Mouse (Mus musculus): ENCODE measurements around the gene Ntf5. TPM values are rescaled to one million over a fixed set of nuclear protein-coding genes. Genes with fewer than 3 reads are reported as not detected.

Ntf5 gene
- 0.41 TPM for polyA plus RNA-seq (2017; shearing (Covaris generic))

DNA sequence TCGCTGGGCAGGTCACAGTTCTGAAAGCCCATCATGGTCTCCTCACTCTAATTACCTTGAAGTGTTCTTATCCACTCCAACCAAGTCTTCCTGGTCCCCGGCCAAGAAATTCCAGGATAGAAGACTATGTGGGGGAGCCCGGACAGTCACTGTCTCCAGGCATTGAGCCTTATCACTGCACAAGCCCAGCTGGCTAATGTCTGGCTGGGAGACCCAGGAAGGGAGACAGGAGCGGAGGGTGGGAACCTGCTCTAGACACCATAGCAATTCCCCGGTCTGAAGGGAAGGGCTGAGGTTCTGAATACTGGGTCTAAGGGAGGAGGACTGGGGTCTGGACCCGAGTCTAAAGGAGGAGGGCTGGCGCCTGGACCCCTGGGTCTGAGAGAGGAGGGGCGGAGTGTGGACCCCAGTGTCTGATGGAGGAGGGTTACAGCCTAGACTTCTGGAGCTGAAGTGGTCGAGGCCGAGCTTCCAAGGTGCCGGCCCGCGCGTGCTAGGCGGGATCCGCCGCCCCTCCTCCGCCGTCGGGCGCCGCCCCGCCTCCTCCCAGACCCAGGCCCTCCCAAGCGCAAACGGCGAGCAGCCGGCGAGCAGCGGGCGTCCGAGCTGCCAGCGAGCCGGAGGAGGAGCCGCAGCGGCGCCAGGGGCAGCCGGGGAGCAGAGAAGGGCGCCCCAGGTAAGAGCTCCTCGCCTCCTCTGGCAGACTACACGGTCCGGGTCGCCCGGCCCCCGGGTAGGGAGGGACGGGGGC, at the start of gene Ntf5:
Gene Ntf5, plus strand, starts transcription at position 583 of the 751 bp plus-strand sequence.

DNA sequence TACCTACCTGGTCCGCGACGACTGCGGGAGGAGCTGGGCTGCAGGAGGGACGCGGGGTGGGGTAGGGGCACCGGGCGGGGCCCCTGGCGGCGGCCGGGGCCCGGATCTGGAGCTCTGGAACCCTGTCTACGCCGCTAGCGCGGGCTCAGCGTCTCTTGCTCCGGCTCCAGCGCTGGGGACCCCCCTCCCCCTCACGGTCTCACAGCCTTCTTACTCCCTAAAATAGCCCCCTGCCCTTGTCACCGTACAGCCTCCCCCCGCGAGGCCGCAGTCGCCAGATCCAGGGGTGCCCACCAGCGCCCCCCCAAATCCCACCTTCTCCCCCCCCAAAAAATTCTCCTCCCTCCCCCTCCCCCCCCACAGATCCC, 46.9 kb upstream of the Ntf5 start, which contains the start of gene Ppfia3:
Gene Ppfia3, minus strand, starts transcription at position 368 of the 368 bp plus-strand sequence.

DNA sequence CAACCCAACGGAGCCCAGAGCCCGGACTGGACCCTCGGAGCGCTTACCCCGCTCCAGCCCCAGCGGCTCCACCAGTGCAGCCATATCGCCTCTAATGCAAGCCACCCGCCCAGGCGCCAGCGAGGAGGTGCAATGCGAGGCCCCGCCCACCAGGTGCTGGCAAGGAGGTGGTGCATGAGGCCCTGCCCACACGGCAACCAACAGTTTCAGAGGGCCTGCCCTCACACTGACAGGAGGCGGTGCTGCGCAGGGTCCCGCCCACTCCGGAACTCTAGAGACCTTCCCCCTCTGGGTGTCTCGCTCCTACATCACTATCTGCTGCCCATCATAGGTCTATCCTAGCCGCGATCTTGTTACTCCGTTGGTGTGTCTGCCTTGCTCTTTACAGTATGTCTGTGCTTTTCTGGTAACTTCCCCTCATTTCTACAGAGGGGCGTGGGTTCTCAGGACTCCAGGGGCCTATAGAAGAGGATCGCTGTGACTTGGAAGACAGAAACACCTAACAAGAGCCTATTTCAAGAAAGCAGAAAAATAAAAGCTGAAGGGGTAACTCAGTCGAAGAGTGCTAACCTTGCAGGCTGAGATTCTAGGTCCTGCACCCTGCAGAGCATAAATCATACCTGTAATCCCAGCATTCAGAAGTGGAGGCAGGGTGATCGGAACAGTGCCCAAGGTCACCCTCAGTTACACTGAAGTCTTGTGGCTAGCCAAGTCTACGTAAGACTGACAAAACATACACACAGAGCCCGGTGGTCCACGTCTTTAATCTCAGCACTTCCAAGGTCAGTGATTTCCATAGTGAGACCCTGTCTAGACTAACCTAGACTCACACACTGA, 42.8 kb upstream of the Ntf5 start, which contains the start of gene Lin7b:
Gene Lin7b, minus strand, starts transcription at position 109 of the 837 bp plus-strand sequence.

DNA sequence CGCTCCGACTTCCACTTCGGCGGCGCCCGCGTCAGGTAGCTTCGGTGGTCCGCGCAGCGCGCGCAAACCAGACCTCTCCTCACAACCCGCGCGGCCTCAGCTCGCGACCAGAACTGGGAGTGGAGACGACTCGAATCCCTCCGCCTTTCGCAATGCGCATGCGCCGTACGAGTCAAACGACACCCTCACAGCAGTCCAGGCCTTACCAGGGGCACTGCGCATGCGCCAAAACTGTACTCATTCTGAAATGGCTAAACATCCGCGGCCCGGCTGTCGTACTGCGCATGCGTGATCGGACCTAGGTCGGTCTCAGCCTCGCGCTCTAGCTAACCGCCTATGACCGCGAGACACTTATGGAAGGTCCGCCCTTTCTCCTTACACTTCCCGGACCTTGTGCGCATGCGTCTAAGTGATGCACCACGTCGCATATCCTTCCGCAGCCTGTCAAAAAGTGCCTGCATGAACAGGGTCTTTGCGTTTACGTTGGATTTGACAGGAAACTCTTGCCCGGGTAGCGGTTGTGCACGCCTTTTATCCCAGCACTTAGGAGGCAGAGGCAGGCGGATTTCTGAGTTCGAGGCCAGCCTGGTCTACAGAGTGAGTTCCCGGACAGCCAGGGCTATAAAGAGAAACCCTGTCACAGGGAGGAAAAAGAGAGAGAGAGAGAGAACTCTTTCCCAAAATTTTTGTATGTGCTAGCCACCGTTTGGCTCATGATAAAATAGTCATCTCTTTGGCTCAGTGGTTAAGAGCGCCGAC, 17.7 kb upstream of the Ntf5 start, which contains the start of gene Snrnp70:
Gene Snrnp70, minus strand, starts transcription at position 165 of the 759 bp plus-strand sequence.

DNA sequence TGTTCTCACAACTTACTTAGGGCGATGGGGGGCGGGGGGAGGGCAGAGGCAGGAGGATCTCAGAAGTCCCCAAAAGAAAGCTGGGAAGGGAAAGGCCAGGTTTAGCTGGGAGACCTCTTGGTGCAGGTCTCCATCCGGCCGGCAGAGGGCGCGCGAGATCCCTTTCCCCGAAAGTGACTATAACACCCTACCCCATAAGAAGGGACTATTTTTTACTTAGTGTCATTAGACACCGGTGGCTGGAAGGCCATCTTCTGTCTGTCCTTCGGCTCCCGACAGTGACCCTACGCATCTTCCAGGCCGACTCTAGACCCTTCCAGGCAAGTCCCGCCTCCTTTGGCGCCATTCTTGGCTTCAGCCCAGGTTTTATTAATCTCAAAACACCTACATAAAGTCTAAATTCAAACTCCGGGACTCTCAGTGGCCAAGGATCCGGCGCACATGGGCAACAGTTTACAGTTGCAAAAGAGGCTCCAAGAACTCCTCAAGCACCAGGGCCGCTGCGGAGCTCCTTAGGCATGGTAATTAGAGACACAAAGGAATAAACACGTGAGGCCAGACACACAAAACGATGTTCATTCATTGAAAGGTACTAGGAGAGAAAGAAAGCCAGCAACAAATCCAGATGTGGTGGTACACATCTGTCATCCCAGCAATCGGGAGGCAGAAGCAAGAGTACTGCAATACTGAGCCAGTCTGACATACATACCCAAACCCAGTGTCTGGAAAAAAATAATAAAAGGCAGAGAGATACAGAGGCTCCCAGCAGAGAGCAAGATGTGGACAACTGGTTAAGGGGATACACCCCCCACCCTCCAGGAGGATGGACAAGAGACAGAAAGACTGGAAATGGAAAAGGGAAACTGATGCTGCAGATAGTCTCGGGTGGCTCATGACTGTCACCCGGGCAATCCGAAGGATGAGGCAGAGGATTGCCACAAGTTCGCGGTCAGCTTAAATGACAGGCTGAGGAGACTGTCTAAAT, 8.1 kb upstream of the Ntf5 start, which contains the start of gene Kcna7:
Gene Kcna7, plus strand, starts transcription at position 563 of the 985 bp plus-strand sequence.

DNA sequence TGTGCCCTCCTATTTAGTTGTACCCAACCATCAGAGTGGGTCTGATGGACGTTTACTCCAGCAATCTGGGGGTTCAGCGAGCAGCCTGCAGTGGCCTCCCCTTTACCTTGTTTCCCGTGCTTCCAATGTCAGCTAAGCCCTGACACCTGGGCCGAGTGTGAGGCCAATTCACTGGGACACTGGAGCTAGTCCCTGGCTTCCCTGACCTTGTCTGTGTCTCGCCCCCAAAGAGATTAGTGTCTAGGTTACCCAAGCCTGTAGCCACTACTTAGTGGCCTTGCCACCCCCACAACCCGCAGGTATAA, 7.1 kb downstream of the Ntf5 start, which contains the start of gene Lhb:
Gene Lhb, plus strand, starts transcription at position 206 of the 305 bp plus-strand sequence.

DNA sequence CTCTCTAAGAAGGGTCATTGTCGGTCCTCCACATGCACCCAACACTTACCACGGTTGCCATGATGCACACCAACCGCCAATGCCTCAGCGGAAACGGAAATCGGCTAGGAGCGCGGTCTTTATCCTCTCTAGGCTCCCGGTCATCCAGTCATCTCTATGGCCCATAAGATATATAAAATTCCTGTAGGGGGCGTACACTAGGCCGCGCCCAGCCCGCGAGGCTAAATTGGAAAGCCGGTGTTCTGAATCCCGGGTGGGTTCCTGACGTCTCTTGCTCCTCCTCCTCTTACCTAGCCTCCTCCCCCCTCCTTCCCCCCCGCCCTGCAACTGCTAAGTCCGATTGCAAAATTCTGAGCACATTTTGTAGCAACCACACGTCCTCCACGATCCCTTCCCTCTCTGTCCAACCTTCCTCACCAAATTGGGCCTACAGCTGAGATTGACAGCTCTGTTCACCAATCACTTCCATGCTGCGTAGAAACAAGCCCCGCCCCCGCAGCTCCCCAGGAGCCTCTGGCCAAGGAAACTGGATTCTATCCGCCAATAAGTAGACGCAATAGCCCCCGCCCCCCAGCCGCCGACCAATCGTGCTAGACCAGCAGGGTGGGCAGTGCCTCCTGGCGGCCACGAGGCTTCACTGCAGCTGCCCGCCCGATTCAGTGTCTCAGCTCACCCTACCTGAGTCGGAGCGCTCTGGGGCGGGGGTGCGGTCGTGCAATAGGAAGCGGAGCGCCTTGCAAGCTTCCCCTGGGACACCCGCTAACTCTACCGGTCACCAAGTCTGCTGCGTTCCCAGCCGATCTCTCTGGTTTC, 20.9 kb downstream of the Ntf5 start, which contains the start of gene Gys1:
Gene Gys1, plus strand, starts transcription at position 642 of the 813 bp plus-strand sequence.

DNA sequence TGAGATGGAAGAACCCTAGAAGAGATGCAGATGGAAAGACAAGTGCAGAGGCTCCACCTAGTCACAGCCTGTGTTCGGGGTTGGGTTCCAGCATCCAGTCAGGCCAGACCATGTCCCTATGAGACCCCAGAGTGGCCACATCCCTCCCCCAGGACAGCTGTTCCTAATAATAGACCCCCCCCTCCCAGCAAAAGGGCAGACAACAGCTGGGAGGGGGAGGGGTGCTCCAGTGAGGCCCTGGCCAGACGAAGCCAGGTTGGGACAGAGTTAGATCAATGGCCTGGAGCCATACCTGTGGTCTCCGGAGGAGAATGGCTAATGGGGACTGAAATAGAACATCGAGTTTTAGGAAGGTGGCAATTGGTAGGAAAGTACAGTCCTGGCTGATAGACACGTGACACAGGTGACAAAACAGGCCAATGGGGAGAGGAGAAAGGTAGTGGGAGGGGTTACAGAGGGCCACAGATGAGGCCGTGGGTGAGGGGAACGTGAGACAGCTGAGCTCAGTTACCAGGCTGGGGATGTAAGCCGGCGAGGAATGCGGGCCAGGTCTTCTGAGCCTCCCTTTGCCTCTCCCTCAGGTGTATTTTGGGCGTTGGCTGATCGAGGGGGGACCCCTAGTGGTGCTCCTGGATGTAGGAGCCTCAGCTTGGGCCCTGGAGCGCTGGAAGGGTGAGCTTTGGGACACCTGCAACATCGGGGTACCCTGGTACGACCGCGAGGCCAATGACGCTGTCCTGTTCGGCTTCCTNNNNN, 24.2 kb downstream of the Ntf5 start, which contains the start of gene Ruvbl2:
Gene Ruvbl2, minus strand, starts transcription at position 576 of the 756 bp plus-strand sequence.

DNA sequence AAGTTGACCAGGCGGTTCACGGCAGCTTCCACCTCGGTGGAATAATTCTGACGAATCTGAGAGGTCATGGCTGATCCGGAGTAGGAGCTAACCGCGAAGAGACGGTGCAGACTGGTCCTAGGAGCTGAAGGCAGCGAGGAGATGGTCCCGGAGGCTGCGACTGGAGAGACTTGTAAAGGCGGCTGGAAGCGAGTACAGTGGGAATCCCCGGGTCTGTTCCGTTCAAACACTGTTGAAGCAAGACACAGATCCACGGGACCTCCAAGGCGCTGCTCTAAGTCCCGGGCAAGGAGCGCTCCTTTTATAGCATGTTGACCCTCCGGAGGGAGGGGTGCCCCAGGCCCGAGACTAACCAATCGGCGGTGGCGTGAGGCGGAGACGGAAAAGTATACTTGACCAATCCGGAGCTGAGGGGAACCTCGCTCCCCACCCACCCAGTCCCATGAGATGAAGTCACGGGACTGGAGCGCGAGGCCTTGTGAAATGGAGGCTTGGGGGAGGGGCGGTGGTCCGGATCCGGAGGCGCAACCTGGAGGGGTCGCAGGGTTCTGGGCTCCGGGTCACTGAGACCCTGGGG, 46.2 kb downstream of the Ntf5 start, which contains the start of gene Ftl1:
Gene Ftl1, minus strand, starts transcription at position 321 of the 577 bp plus-strand sequence.

DNA sequence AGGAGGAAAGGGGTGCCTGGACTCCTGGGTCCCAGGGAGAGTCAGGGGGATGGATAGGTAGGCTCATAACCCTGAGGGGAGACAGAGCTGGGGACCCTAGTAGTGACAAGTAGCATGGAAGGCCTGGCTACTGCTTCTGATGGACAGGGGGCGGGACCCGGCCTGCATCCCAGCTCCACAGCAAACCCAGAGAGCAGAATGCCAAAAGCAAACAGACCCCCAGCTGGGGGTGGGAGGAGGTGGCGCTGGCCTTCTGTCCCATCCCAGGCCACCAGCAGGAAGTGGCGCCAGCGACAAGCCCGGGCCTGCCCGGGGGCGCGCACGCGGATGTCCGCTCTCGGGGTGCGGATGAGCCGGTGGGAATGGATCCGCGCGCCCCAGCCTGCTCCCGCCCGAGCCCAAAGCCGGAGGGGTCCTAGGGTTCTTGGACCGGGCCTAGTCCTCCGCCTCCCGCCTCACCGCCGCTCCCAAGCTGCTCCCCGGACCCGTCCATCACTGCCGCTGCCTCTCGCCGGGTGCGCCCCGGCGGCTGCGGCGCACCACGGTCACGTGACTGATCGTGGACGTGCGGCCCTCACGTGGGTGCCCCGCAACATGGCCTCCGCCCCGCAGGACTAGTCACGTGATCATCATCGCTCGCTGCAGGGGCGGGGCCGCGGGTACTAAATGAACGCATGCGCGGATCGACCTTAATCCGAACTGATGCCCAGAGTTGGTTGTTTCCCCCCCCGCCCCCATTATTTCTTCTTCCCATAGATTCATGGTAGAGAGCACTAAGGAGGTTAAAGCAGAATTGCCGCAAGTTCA, 53.0 kb downstream of the Ntf5 start, which contains the start of gene Bax:
Gene Bax, minus strand, starts transcription at position 616 of the 807 bp plus-strand sequence.

Other genes with a start within 250 kb of the Ntf5 start
- not detected for gene Slc17a7, start 249.7 kb upstream of the Ntf5 start, polyA plus RNA-seq (2017; shearing (Covaris generic))
- not detected for gene Gfy, start 234.1 kb upstream of the Ntf5 start, polyA plus RNA-seq (2017; shearing (Covaris generic))
- not detected for gene Pth2, start 232.7 kb upstream of the Ntf5 start, polyA plus RNA-seq (2017; shearing (Covaris generic))
- 0.32 TPM for gene Ccdc155, start 208.8 kb upstream of the Ntf5 start, polyA plus RNA-seq (2017; shearing (Covaris generic))
- gene Dkkl1, start 201.5 kb upstream of the Ntf5 start, polyA plus RNA-seq (2017; shearing (Covaris generic)) = 16.0 TPM
- 2.9 TPM for gene Tead2, start 197.9 kb upstream of the Ntf5 start, polyA plus RNA-seq (2017; shearing (Covaris generic))
- gene Cd37, start 174.6 kb upstream of the Ntf5 start, polyA plus RNA-seq (2017; shearing (Covaris generic)) = 598 TPM
- not detected for gene Slc6a16, start 172.6 kb upstream of the Ntf5 start, polyA plus RNA-seq (2017; shearing (Covaris generic))
- not detected for gene Slc6a21, start 136.2 kb upstream of the Ntf5 start, polyA plus RNA-seq (2017; shearing (Covaris generic))
- 16.3 TPM for gene Trpm4, start 79.9 kb upstream of the Ntf5 start, polyA plus RNA-seq (2017; shearing (Covaris generic))
- gene Hrc, start 78.4 kb upstream of the Ntf5 start, polyA plus RNA-seq (2017; shearing (Covaris generic)) = not detected
- not detected for gene Ppfia3, start 46.7 kb upstream of the Ntf5 start, polyA plus RNA-seq (2017; shearing (Covaris generic))
- not detected for gene Lin7b, start 43.1 kb upstream of the Ntf5 start, polyA plus RNA-seq (2017; shearing (Covaris generic))
- 241 TPM for gene Snrnp70, start 18.0 kb upstream of the Ntf5 start, polyA plus RNA-seq (2017; shearing (Covaris generic))
- gene Kcna7, start 8.0 kb upstream of the Ntf5 start, polyA plus RNA-seq (2017; shearing (Covaris generic)) = not detected
- gene Lhb, start 7.1 kb downstream of the Ntf5 start, polyA plus RNA-seq (2017; shearing (Covaris generic)) = not detected
- gene Gys1, start 21.1 kb downstream of the Ntf5 start, polyA plus RNA-seq (2017; shearing (Covaris generic)) = 16.5 TPM
- gene Ruvbl2, start 24.4 kb downstream of the Ntf5 start, polyA plus RNA-seq (2017; shearing (Covaris generic)) = 77.4 TPM
- 2,511 TPM for gene Ftl1, start 46.2 kb downstream of the Ntf5 start, polyA plus RNA-seq (2017; shearing (Covaris generic))
- gene Bax, start 53.2 kb downstream of the Ntf5 start, polyA plus RNA-seq (2017; shearing (Covaris generic)) = 228 TPM
- 1.4 TPM for gene Tulp2, start 68.2 kb downstream of the Ntf5 start, polyA plus RNA-seq (2017; shearing (Covaris generic))
- 0.68 TPM for gene Gm45808, start 73.1 kb downstream of the Ntf5 start, polyA plus RNA-seq (2017; shearing (Covaris generic))
- gene Dhdh, start 75.1 kb downstream of the Ntf5 start, polyA plus RNA-seq (2017; shearing (Covaris generic)) = 0.88 TPM
- 262 TPM for gene Nucb1, start 96.7 kb downstream of the Ntf5 start, polyA plus RNA-seq (2017; shearing (Covaris generic))
- gene Ppp1r15a, start 112.6 kb downstream of the Ntf5 start, polyA plus RNA-seq (2017; shearing (Covaris generic)) = 74.3 TPM
- gene Plekha4, start 112.6 kb downstream of the Ntf5 start, polyA plus RNA-seq (2017; shearing (Covaris generic)) = 1.0 TPM
- gene Hsd17b14, start 141.2 kb downstream of the Ntf5 start, polyA plus RNA-seq (2017; shearing (Covaris generic)) = 1.2 TPM
- gene Bcat2, start 156.5 kb downstream of the Ntf5 start, polyA plus RNA-seq (2017; shearing (Covaris generic)) = 84.3 TPM
- gene Fgf21, start 201.8 kb downstream of the Ntf5 start, polyA plus RNA-seq (2017; shearing (Covaris generic)) = not detected
- gene Fut1, start 203.6 kb downstream of the Ntf5 start, polyA plus RNA-seq (2017; shearing (Covaris generic)) = not detected
- not detected for gene Izumo1, start 208.1 kb downstream of the Ntf5 start, polyA plus RNA-seq (2017; shearing (Covaris generic))
- 0.51 TPM for gene Rasip1, start 213.8 kb downstream of the Ntf5 start, polyA plus RNA-seq (2017; shearing (Covaris generic))
- gene Mamstr, start 226.3 kb downstream of the Ntf5 start, polyA plus RNA-seq (2017; shearing (Covaris generic)) = 1.3 TPM